Mouse (Mus musculus) intestine, embryonic 15.5 days (tissue): ENCODE data around the gene Utp3. TPM values are rescaled to one million over a fixed set of nuclear protein-coding genes. Genes with fewer than 3 reads are reported as not detected.
"Not testable (repeated sequence)": the region's sequence is repeated elsewhere in the genome, so short reads cannot be mapped to it uniquely, and the experiment has no call there.

Source experiments
- ATAC-seq: fragments of 200-750 bp; cut with Nextera tagmentation; 2 replicates; pipeline ENCODE4 v1.8.0; 2017; ENCODE audit warnings: moderate TSS enrichment, moderate library complexity
- H3K27ac ChIP-seq: fragments of 300-500 bp; sonication (generic); 2 replicates; pipeline ENCODE4 v1.5.1; 2015; ENCODE audit warnings: mild to moderate bottlenecking, inconsistent platforms
- H3K27me3 ChIP-seq: fragments of 300-500 bp; sonication (generic); replicated peaks from 2 replicates; pipeline ENCODE4 v1.6.1; 2015; ENCODE audit warnings: inconsistent platforms
- H3K36me3 ChIP-seq: fragments of 300-500 bp; sonication (generic); 2 replicates; pipeline ENCODE4 v1.6.1; 2015; ENCODE audit warnings: inconsistent platforms
- H3K4me1 ChIP-seq: fragments of 300-500 bp; sonication (generic); replicated peaks from 2 replicates; pipeline ENCODE4 v1.6.1; 2015; ENCODE audit warnings: inconsistent platforms
- H3K4me2 ChIP-seq: fragments of 300-500 bp; sonication (generic); replicated peaks from 2 replicates; pipeline ENCODE4 v1.6.1; 2015; ENCODE audit warnings: mild to moderate bottlenecking, inconsistent platforms
- H3K4me3 ChIP-seq: fragments of 300-500 bp; sonication (generic); replicated peaks from 2 replicates; pipeline ENCODE4 v1.5.1; 2015; ENCODE audit warnings: inconsistent platforms
- H3K9ac ChIP-seq: fragments of 300-500 bp; sonication (generic); 2 replicates; pipeline ENCODE4 v1.6.1; 2015; ENCODE audit warnings: inconsistent platforms
- H3K9me3 ChIP-seq: fragments of 300-500 bp; sonication (generic); 2 replicates; pipeline ENCODE4 v1.6.1; 2016; ENCODE audit warnings: inconsistent platforms
- WGBS: fragments of 180-500 bp; shearing (Covaris S2); methylation state at CpG from one replicate; pipeline ENCODE4 v1.1.7; 2015; 5-methylcytosine and 5-hydroxymethylcytosine counted together
- polyA plus RNA-seq: library from polyadenylated mRNA; unstranded; fragments of >200 nt; fragmentation: Nextera tagmentation; extraction: Ambion mirVana; gene quantifications from 2 replicates; pipeline ENCODE4 v1.2.1, GENCODE M21; 2015

Utp3 gene
- 59.4 and 61.2 TPM in 2 replicates for polyA plus RNA-seq

GRCm38 (mm10) chr5:88554086-88554886, at the start of gene Utp3:
Gene Utp3 (plus strand): TSS chr5:88554462.
- under 1% methylated on average over 76 of the region's 76 CpGs for WGBS
- Histone ChIP-seq H3K27ac (peak within 1 kb of the TSS; percentile 92), H3K4me3 (peak within 1 kb of the TSS; percentile 79), H3K36me3 (no peaks in the 10 kb centered on the region), H3K27me3 (no peaks in the 10 kb centered on the region), H3K4me1 (peaks cover 15% of the 10 kb centered on the region), H3K9me3 (no peaks in the 10 kb centered on the region), H3K4me2 (peak within 1 kb of the TSS; percentile 82), H3K9ac (peak within 1 kb of the TSS; percentile 81)
- ATAC-seq: peak; percentile 97

GRCm38 (mm10) chr5:88508555-88508954, 45.7 kb upstream of the Utp3 start:
- no peak overlapping the region for H3K4me2 ChIP-seq
- H3K36me3 ChIP-seq: no peaks in the 10 kb centered on the region
- no peak overlapping the region for H3K27ac ChIP-seq
- H3K4me3 ChIP-seq: no peak overlapping the region
- no peaks in the 10 kb centered on the region for H3K4me1 ChIP-seq
- no peaks in the 10 kb centered on the region for H3K27me3 ChIP-seq
- WGBS: 67% methylated on average over 1 of the region's 1 CpGs
- no peak overlapping the region for H3K9ac ChIP-seq
- H3K9me3 ChIP-seq: no peaks in the 10 kb centered on the region
- no peak for ATAC-seq

DNA sequence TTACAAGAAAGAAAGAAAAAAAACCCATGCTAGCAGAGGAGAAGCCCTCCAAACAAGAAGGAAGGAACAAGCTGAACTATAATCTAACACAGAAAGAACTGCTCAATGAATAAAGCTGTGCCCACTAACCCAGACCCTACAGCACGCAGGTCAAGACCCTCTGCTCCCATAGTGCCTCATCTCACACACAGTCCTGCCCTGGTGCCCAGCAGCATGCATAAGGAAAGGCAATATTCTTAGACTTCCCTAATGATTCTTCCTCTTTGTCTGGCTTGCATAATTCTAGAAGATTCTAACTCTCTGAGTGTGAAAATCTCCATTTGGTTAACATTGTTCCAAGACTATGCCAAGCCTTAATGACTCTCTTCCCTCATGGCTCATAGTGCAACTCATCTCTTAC, 45.3 kb upstream of the Utp3 start:
- Histone ChIP-seq H3K9me3 (no peaks in the 10 kb centered on the region), H3K27me3 (no peaks in the 10 kb centered on the region), H3K4me1 (no peaks in the 10 kb centered on the region), H3K9ac (no peak overlapping the region), H3K4me3 (no peak overlapping the region), H3K27ac (no peak overlapping the region), H3K4me2 (no peak overlapping the region), H3K36me3 (no peaks in the 10 kb centered on the region)
- no peak for ATAC-seq
- WGBS: 83% methylated on average over 1 of the region's 1 CpGs

DNA sequence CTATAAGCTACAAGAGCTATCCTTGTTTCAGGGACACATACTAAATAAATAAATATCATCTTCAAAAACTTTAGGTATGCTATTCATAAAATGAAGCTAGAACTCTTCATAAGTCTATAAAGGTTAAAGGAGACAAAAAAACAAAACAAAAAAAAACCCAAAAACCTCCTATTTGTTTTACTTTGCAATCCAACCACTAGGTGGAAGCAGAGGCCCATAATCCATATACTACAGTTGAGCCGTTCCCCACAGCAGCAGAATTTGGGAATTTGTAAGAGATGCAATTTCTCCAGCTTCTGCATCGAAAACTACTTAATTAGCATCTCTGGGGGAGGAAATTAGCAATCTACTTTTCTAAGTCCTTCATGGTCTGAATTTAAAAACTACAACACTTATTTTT, 35.0 kb upstream of the Utp3 start:
- Histone ChIP-seq H3K9me3 (no peaks in the 10 kb centered on the region), H3K27ac (no peak overlapping the region), H3K27me3 (no peaks in the 10 kb centered on the region), H3K4me1 (no peaks in the 10 kb centered on the region), H3K4me2 (no peak overlapping the region), H3K36me3 (no peaks in the 10 kb centered on the region), H3K4me3 (no peak overlapping the region), H3K9ac (no peak overlapping the region)
- WGBS: 9% methylated on average over 2 of the region's 2 CpGs
- ATAC-seq: no peak

DNA sequence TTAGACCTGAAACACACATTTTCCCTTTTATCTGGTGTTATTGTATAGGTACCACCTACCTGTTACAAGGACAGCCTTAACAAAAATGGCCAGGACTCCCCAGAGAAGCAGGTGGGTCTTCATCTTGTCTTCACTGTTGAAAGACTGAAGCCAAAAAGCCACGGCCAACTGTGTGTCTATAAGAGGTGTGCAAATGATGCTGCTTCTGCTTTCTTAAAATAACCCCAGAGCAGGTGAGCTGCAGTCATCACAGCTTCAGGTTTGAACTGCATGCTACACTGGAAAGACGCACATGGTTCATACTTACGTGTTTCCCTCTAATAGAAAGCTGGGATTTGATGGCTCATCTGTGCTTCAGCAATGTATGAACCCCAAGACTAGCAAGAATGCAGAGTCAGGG, 26.6 kb upstream of the Utp3 start, which contains the start of gene Jchain:
Gene Jchain (minus strand): TSS at position 235 of the 400 bp plus-strand sequence.
- Histone ChIP-seq H3K36me3 (no peaks in the 10 kb centered on the region), H3K9me3 (no peaks in the 10 kb centered on the region), H3K4me3 (no peak within 1 kb of the TSS), H3K4me2 (no peak within 1 kb of the TSS), H3K4me1 (no peaks in the 10 kb centered on the region), H3K27me3 (no peaks in the 10 kb centered on the region), H3K27ac (no peak within 1 kb of the TSS), H3K9ac (no peak within 1 kb of the TSS)
- no peak for ATAC-seq
- 82% methylated on average over 3 of the region's 3 CpGs for WGBS

GRCm38 (mm10) chr5:88530908-88531307, 23.4 kb upstream of the Utp3 start:
- Histone ChIP-seq H3K27me3 (no peaks in the 10 kb centered on the region), H3K4me3 (no peak overlapping the region), H3K36me3 (no peaks in the 10 kb centered on the region), H3K9me3 (no peaks in the 10 kb centered on the region), H3K4me2 (no peak overlapping the region), H3K4me1 (no peaks in the 10 kb centered on the region), H3K27ac (no peak overlapping the region), H3K9ac (no peak overlapping the region)
- no peak for ATAC-seq
- 60% methylated on average over 1 of the region's 1 CpGs for WGBS

DNA sequence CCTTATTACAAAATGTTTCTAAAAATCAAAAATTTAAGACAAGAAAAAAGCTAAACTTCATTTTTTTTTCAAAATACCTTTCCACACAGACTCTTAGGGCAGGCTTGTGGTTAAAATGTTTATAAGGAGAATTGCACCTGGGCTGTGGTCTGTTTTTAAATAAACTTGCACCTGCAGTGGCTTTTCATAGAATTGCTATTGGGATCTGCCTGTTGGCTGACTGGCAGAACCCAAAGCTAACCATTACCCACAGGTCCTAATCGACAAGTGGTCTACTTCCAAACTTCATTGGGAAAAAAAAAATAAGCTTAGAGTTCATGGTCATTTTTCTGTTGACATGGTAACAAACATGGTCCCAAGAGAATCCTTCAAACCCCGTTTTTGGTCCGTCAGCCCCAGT, 19.6 kb upstream of the Utp3 start:
- Histone ChIP-seq H3K9me3 (no peaks in the 10 kb centered on the region), H3K27ac (no peak overlapping the region), H3K27me3 (no peaks in the 10 kb centered on the region), H3K9ac (no peak overlapping the region), H3K36me3 (no peaks in the 10 kb centered on the region), H3K4me1 (no peaks in the 10 kb centered on the region), H3K4me2 (no peak overlapping the region), H3K4me3 (no peak overlapping the region)
- WGBS: 70% methylated on average over 3 of the region's 3 CpGs
- no peak for ATAC-seq

GRCm38 (mm10) chr5:88540845-88541244, 13.4 kb upstream of the Utp3 start:
- Histone ChIP-seq H3K4me3 (no peak overlapping the region), H3K36me3 (no peaks in the 10 kb centered on the region), H3K4me1 (no peaks in the 10 kb centered on the region), H3K27me3 (no peaks in the 10 kb centered on the region), H3K9me3 (no peaks in the 10 kb centered on the region), H3K4me2 (no peak overlapping the region), H3K27ac (no peak overlapping the region), H3K9ac (no peak overlapping the region)
- ATAC-seq: no peak

DNA sequence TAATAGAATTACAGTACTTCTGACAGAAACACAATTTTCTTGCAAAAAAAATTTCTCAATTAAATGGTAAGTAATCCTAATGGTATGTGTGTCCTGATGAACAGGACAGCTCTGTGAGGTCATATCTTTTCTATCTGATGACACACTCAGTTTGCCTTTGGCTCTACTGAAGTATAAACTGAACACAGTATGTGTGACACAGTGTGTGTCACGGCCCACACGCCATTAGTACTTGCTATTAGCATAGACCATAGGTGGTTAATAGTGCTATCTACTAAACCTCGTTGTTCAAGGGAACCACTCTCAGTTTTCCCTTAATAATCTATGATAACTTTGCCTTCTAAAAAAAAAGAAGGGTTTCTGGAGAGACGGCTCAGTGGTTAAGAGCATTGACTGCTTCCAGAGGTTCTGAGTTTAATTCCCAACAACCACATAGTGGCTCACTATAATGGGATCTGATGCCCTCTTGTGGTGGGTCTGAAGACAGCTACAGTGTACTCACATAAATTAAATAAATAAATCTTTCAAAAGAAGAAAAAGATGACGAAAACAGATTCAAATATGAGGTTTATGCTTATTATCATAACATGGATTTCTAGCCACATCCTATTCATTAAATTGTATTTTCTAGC, 11.5 kb upstream of the Utp3 start:
- H3K4me2 ChIP-seq: no peak overlapping the region
- H3K9me3 ChIP-seq: no peaks in the 10 kb centered on the region
- H3K4me1 ChIP-seq: no peaks in the 10 kb centered on the region
- 0 out of 2 replicates have a peak, but pooled peaks have one; percentile 53 for ATAC-seq
- no peak overlapping the region for H3K9ac ChIP-seq
- 65% methylated on average over 5 of the region's 5 CpGs for WGBS
- H3K27ac ChIP-seq: no peak overlapping the region
- H3K4me3 ChIP-seq: no peak overlapping the region
- H3K27me3 ChIP-seq: no peaks in the 10 kb centered on the region
- no peaks in the 10 kb centered on the region for H3K36me3 ChIP-seq

GRCm38 (mm10) chr5:88544411-88544810, 9.9 kb upstream of the Utp3 start:
- H3K9ac ChIP-seq, H3K36me3 ChIP-seq: not testable (repeated sequence)
- WGBS: 84% methylated on average over 1 of the region's 1 CpGs

DNA sequence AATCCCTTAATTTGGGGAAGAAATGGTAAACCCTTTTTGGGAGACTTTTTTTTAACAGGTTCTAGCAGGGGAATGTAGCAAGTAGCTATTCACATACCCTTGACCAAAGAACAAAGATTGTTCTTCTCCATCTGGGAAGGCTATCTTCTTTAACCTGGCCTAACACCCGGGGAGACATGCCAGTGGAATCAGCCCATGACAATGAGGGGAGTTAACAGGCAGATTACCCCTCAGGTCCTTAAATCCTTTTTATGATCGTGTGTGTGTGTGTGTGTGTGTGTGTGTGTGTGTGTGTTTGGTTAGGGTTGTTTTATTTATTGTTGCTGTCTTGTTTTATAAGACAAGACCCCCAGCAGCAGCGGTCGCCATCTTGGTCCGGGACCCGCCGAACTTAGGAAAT, 8.7 kb upstream of the Utp3 start:
- Histone ChIP-seq H3K27me3 (no peaks in the 10 kb centered on the region), H3K9ac (no peak overlapping the region), H3K36me3 (no peaks in the 10 kb centered on the region), H3K4me3 (no peak overlapping the region), H3K4me1 (no peaks in the 10 kb centered on the region), H3K27ac (no peak overlapping the region), H3K9me3 (no peaks in the 10 kb centered on the region), H3K4me2 (no peak overlapping the region)
- no peak for ATAC-seq
- WGBS: 81% methylated on average over 7 of the region's 7 CpGs

More at GRCm38 (mm10) chr5:88544411-88544810, 9.9 kb upstream of the Utp3 start:
- H3K4me3 ChIP-seq, H3K9me3 ChIP-seq, ATAC-seq, H3K27ac ChIP-seq, H3K27me3 ChIP-seq, H3K4me2 ChIP-seq, H3K4me1 ChIP-seq: not testable (repeated sequence)

GRCm38 (mm10) chr5:88553271-88554085, 784 bp upstream of the Utp3 start:
- H3K9ac ChIP-seq: peak overlapping the region; percentile 59
- H3K4me3 ChIP-seq: peak overlapping the region; percentile 79
- H3K27me3 ChIP-seq: no peaks in the 10 kb centered on the region
- H3K27ac ChIP-seq: peak overlapping the region; percentile 92
- no peaks in the 10 kb centered on the region for H3K9me3 ChIP-seq
- peak overlapping the region; percentile 66 for H3K4me2 ChIP-seq
- peak; percentile 81 for ATAC-seq
- peaks cover 15% of the 10 kb centered on the region for H3K4me1 ChIP-seq
- H3K36me3 ChIP-seq: no peaks in the 10 kb centered on the region
- 9% methylated on average over 29 of the region's 29 CpGs for WGBS
